Mouse (Mus musculus): ENCODE data around the gene Emp1.

The Emp1 gene

DNA sequence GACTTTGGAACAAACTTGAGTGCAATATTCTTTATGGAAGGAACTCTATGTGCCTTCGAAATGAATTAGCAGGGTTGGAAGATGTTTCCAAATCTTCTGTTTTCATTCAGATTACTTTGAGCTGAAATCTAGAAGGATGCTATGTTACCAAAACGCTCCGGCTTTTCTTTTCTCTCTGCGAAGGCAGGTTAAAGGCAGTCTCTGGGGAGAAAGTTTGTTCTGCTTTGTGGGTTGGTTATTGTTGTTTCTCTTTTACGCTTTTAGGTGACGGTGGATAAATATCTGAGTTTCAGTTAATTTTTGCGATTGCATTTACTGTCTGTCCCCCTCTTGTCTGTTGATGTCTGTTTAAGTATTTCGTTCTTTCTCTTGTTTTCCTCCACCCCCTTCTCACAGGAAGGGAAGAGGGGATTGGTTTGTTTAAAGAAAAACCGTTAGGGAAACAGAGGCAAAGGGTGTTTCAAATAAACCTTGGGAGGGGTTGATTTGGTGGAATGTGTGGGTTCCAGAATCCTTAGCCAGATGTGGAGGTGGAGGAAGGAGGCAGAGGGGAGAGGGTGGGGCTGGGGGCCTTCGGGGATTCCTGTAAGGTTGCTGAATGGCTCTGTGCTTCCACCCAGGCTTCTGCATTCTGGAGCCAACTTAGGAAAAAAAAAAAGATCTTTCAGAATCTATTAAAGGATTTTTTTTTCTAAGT, 1.1 kb downstream of the Emp1 start:
- DNase-seq (ENCODE audit: low spot score in 2 of 2) = no peak

DNA sequence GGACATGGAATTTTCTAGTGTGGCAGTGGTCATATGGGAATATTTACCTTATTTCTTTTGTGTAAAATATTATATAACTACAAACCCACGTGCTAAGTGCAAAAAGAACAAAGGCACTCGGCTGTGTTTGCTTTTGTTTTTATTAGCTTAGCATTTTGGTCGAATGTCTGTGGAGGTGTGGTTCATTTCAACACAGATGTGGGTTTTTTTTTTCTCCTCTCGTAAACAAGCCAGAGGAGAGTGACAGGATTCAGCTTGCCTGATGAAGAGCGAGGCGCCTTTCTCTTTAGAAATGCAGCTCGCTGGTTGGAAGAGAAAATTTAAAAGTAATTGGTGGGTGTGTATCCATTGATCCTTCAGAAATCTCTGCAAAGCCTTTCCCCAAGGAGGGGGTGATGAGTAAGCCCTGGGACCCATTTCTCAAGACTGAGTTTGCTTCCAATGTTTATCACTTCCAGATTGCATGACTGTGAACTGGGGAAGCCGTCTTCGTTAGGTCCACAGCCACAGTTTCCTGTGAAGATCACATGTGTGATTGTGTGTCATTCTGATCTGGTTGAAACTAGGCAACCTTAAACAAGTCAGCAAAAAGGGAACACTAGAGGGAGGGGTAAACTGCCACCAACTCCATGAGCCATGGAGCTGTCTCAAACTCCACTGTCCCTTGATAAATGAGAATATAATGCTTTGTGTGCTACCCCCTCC, 1.8 kb downstream of the Emp1 start:
- DNase-seq (ENCODE audit: low spot score in 2 of 2) = no peak

DNA sequence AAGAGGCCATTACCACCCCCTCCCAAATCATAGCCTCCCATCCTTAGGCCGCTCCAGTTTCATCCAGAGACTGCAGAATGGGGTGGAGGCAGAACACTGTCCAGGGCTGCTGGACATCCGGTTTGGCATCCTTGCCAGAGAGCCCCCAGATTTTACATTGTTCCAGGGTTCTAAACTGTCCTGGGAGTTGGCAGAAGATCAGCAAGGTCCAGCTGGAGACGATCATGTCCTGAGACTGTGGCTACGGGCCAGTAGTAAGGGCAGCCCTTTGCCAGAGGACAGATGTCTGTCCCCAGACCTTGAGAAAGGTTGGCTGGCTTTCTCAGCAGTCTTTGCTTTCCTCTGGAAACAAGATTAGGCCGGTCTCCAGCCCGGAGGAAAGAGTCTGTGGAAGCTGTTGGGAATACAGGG, 2.6 kb downstream of the Emp1 start:
- DNase-seq (ENCODE audit: low spot score in 2 of 2) = peak; percentile 35 to 52

DNA sequence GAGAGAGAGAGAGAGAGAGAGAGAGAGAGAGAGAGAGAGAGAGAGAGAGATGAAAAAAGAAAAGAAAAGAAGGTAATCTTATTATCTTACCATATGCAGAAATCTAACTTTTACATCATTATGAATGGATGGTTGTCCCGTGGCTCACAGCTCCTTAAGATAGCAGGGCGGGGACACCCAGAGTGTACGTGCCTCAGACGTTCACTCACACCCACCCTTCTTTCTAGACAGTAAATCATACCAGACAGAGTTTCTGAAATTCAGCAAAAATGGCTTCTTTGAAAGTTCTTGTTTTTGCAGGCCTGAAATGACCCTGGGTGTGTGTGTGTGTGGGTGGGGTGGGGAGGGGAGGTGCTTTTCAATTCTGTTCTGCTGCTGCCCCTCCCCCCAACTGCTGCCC, 3.3 kb downstream of the Emp1 start:
- no peak for DNase-seq (ENCODE audit: low spot score in 2 of 2)

DNA sequence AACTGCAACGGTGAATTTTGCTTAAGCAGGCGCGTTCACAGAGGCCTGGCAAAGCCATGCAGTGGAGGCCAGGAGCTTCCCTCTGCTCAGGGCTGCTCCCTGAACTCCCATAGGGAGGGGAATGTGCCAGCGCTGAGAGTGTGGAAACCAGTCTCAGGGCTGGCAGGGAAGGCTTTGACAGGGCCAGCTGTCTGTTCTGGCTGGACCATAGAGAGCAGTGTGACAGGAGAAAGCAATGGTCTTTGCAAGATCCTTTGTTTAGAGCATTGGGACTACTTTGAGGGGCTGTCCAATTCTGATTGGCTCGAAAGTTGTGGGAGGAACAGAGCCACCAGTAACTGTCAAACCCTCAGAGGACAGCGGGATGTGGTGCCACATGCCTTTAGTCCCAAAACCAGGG, 5.9 kb downstream of the Emp1 start:
- peak; percentile 42 to 43 for DNase-seq (ENCODE audit: low spot score in 2 of 2)

DNA sequence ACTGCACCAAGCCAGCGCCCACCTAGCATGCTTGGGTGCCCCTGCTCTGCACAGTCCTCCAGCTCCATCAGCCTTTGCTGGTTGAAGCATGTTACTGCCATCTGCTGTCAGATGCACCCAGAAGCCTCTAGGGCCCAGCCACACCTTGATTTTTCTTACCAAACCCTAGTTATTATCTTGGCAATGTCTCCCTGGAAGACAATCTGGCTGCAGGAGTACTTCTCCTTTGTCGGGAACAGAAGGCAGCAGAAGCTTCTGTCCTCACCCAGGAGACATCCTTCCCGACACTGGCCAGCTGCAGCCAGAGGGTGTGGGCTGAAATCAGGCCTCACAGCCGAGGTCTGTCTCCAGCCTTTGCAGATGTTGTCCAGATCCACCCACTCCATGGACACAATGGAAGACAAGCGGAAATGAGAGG, 7.2 kb downstream of the Emp1 start:
- peak; percentile 64 to 67 for DNase-seq (ENCODE audit: low spot score in 2 of 2)

DNA sequence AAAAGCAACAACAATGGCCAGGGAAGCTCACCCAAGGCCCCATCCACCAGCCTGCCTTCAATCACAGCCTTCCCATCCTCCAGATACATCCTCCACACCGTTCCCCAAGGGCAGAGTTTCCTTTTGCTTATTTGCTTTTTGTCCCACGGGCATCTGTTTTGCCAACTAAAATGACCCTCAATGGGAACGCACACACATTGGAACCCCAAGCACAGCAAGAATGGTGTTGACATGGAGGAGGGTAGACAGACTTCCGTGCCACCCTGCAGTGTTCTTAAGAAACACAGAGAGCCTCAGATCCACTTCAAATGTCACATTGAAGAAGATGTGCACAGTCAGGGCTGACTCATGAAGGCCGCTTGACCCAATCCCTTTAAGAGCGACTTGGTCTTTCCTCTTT, 8.6 kb downstream of the Emp1 start:
- no peak for DNase-seq (ENCODE audit: low spot score in 2 of 2)

DNA sequence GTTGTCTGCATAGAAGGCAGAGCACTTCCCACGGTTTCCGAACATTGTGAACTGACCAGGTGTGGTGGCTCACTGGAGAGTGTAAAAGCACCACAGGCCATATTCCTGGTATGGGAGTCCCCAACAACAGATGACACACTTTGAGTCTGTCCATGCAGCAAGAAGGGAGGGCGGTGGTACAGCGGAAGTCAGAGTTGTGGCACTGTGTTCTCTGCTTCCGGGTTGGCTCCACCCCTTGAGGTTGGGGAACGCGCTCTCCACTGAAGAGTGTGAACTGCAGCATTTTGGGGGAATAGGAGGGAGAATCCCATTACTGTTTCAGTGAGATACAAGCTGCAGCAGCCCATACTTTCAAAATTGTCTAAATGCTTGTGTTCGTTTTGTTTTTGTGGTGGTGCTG, 11.0 kb downstream of the Emp1 start:
- no peak for DNase-seq (ENCODE audit: low spot score in 2 of 2)

DNA sequence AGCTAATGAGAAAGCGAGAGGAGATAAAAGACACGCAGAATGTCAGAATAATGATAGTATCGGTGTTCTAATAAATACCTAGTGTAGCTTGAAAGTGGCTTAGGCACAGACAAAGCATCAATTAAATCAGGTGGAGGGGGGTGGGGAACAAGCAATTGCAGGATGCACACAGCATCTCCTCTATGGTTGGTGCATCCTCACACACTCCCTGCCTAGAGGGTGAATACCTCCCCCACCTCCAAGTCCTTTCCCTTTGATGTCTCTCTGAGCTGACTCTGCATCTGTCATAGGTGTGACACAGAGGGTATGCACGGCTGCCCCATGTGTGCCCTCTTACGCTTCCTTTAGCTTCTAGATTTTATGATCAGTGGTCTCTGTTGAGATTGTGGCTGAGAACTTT, 13.5 kb downstream of the Emp1 start:
- DNase-seq (ENCODE audit: low spot score in 2 of 2) = no peak

DNA sequence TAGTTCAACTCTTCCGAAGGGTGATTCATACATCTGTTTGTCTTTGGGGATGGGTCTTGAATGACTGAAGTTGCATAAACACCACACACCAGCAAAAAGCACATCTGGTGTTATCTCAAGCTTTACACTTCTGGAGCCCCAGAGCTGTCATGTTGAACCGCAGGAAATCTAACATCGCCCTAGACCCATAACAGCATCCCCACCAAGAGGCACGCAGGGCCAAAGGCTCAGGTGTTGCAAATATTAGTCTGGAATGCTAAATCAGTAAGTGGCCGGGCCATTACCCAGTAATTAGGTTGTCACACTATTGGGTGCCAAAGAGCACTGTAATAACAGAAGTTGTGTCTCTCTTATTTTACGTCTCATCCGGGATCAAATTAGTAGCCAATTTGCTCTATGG, 13.9 kb downstream of the Emp1 start:
- no peak for DNase-seq (ENCODE audit: low spot score in 2 of 2)

DNA sequence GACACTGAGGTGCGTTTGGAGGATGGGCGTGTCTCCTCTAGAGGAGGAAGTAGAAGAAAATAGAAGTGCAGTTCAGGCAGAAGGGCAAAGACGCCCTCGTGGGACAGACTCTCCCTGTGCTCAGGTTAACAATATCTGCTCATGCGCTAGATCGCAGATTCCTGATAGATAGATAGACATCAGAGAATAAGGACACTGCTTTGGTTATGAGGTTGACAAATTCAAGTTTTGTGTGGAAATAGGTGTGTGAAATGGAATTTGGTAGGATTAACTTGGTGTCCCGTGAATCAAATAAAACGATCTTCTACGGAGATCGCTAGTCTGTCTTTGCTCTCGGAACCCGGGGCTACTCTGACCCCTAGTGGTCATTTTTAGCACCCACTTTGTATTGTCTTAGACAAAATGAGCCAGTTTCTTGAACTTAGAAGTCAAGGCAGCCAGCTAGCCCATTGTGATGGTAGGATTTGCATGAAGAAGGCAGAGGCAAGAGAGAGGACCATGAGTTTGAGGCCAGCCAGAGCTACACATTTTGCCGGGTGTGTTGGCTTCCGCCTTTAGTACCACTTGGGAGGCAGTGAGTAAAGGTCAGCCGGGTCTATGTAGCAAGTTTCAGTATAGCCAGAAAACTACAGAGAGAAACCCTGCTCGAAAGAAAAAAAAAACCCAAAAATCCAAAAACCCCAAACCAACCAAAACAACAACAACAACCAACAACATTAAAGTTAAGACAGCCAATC, 15.4 kb downstream of the Emp1 start:
- DNase-seq (ENCODE audit: low spot score in 2 of 2) = peak; percentile 60 to 78

DNA sequence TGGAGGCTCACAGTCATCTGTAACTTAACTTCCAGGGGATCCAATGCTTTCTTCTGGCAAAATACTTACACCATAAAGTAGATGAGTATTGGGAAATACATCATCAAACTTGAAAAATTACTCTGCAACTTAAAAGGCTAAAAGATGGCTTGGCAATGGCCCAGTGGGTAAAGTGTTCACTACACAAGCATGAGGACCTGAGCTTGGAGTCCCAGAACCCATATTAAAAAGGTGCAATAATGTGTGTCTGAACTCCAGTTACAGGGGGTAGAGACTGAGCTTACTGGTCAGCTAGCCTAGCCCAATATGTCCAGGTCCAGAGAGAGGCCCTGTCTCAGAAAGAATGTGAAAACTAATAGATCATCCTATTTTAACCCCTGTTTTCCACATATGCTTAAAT, 21.6 kb downstream of the Emp1 start:
- DNase-seq (ENCODE audit: low spot score in 2 of 2) = peak in 1 of 2 experiments; percentile 4

DNA sequence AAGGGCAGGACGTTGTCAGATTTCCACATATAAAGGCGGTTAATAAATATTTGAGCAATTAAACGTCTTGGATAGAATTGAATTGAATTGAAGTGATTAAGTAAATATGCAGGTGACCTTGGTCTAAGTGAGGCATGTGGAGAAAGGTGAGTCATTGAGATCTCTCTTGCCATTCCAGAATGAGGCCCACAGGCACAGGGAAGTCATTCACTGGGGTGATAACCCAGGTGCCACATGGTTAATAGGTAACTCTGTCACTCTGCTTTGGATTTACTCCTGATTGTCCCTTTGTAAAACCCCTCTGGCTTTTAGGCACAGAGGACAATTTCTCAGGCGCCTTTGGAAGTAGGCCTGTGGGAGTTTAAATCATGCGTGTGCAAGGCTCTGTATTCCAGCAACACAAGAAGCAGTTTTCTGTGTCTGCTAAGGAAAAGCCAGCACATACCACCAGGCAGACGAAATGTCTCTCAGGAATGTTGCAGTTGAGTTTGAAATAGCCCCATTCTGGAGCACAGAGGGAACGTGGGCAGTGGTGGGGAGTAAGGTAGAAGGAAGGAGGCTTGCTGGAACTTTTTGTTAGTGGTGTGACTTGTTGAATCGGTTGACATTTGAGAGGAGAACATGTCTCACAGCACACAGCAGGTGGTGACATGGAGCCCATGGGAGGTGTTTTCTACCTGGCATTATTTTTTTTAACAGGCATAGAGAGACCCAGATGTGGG, 23.6 kb downstream of the Emp1 start:
- DNase-seq (ENCODE audit: low spot score in 2 of 2) = peak; percentile 31 to 47

DNA sequence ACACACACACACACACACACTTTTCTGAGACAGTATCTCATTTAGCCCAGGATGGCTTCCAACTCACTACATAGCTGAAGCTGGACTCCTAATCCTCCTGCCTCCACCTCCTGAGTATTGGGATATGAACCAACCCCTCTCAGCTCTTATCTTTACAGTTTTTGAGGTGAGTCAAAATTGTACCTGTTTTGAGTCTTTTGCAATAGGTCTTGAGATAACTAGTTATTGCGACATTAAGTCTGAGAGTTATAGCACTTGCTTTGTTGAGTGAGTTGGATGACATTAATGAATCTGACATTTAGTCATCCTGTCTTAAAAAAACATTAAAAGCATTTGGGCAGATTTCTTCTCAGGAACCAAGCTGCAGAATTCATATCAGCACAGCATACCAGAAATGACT, 25.3 kb downstream of the Emp1 start:
- no peak for DNase-seq (ENCODE audit: low spot score in 2 of 2)

DNA sequence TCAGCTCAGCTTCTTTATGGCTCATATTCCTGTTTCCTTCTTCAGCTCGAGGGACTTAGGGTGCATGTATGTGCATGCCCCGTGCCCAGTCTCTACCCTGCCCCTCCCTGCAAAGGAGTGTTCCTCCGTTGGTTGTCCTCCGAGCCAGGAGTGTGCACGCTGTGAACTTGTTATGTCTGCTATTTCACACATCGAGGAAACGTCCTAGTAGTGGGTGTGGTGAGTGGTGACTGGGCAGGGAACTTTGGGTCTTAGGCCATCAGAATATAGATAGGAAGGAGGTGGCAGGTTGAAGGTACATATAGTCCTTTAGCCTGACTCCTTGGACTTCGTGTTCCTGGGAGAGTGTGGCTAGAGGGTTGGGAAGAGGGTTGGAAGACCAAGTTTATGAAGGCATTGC, 26.4 kb downstream of the Emp1 start:
- no peak for DNase-seq (ENCODE audit: low spot score in 2 of 2)

DNA sequence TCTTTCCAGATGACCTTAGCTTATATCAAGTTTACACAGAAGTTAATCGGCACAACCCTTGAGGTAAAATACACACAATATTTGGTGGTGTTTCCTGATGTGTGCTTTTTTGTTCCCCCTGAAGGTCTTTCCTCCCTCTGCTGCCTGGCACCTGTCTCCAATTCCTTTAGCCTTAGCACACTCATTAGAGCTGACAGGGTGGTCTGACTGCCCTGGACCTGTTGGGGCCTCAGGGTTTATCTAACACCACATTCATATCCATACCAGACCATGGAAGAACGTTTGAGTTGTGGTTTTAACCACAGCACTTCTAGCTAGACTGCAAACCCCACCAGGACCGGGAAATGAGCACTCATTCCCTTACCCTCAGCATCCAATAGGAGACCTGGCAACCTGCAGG, 28.1 kb downstream of the Emp1 start:
- DNase-seq (ENCODE audit: low spot score in 2 of 2) = no peak

DNA sequence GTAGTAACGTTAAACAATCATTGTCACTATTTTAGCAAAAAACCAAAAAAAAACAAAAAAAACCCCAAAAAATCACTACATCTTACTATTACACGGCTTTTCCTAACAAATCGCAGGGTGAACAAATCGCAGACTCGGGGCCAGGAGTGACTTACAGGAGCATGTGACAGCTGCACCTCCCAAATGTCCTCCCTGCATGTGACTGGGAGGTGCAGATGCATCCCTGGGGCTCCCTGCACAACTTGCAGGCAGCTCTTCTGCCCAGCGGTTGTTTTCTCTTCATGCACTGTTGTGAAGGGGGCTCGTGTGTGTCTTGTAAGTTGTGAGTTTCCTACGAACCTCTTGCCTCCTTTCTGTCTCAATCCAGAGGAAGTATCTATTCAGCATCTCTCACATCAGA, 33.0 kb downstream of the Emp1 start:
- DNase-seq (ENCODE audit: low spot score in 2 of 2) = no peak

DNA sequence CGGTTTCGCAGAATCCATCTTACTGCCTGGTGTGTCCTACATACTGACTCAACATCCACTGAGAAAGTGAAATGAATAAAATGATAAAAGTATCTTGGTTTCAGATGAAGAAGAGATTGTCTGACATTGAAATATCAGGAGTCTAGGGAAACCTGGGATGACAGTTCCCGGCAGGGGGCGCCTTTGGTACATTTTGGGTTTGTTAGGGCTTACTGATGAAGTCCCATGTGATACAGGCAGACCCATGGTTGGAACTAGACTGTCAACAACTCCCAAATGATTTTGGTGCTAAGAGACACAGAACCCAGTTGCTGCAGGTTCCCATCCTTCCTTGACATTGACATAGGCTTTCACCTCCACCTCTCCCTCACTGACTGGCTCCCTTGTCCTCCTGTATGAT, 34.7 kb downstream of the Emp1 start:
- no peak for DNase-seq (ENCODE audit: low spot score in 2 of 2)

DNA sequence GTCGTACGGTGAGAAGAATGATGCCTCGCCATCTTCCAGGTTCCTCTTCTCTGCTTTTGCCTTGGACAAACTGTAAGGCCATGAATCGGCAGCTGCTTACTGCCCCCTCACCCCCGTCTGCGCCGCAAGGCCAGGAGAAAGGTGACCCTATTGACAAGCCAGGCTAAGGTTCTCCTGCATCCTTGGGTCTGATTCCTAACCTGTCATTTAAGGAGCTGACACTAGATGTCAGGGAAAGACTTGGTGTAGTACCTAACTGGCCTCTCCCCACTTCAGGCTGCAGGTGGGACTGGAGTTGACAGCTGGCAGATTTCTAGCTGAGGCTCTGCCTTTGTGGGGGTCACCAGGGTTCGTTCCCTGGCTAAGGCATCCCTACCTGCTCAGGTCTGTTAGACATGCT, 35.4 kb downstream of the Emp1 start:
- DNase-seq (ENCODE audit: low spot score in 2 of 2) = no peak

DNA sequence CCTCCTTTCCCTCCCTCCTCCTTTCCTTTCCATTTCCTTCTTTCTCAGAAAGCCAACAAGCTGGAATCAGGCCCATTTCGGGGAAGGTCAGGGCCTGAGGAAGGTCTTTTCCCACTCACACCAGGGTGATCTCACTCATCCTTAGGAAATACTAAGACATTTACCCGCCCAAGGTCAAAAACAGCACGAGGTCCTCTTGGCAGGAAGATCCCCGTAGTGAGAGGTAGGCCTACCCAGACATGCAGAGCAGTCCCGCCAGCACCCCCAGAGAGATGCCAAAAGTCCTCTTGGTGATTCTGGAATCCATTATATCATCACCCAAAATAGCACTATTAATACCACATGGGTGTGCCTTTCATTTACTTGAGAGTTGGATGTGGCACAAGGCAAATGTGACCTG, 36.5 kb downstream of the Emp1 start:
- no peak for DNase-seq (ENCODE audit: low spot score in 2 of 2)

DNA sequence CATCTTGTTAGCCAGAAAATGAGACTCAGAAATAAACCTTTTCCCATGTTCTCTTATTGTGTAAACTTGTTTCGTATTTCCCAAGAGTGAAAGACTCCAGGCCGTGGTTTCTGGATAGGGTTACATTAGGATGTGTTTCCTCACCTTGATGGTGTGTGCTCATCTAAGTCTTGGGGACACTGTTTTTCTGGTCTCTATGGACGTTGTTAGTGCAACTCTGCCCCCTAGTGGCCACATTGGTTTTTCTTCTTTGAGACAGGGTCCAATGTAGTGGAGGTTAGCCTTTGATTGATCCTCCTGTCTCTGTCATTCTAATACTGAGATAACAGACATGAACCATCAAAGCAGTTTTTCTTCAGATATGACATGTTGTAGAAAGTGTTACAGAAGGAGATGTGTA, 38.0 kb downstream of the Emp1 start:
- peak; percentile 56 to 74 for DNase-seq (ENCODE audit: low spot score in 2 of 2)

DNA sequence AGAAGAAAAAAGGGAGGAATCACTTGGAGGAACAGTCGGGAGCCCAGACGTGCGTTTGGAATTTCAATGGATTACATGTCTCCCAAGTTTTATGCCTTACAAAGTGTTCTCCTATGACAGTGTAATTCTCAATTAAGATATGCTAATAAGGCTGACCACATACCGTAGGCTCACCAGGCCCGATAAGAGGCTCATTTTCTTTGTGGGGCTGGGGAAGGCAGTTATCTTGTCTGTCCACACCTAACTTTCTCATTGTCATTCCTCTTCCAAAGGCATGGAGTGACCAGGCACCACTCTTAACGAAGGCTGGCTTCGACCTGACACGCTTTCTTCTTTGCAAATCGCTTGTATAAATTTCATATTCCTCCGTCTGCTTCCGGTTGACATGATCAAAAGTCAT, 42.7 kb downstream of the Emp1 start:
- no peak for DNase-seq (ENCODE audit: low spot score in 2 of 2)

All from right cerebral cortex, postnatal 10 days (tissue).